Mouse (Mus musculus) liver, postnatal 0 days (tissue): Measurements from ENCODE around the gene Cav2. TPM values are rescaled to one million over a fixed set of nuclear protein-coding genes. Genes with fewer than 3 reads are reported as not detected.
A peak's percentile ranks its signal among the peaks of the same experiment; 100 is the strongest.

Source experiments
- ATAC-seq: fragments of 200-750 bp; cut with Nextera tagmentation; 2 replicates; pipeline ENCODE4 v1.8.0; 2017; ENCODE audit warnings: mild to moderate bottlenecking, moderate library complexity
- DNase-seq: peaks from one replicate; pipeline ENCODE4 v3.0.0-alpha.2; 2016
- H3K27ac ChIP-seq: fragments of 300-500 bp; sonication (generic); 2 replicates; pipeline ENCODE4 v1.5.1; 2014; ENCODE audit warnings: antibody characterized with exemption, moderate library complexity, mild to moderate bottlenecking, low read depth
- H3K27me3 ChIP-seq: fragments of 300-500 bp; sonication (generic); 2 replicates; pipeline ENCODE4 v1.6.1; 2014; ENCODE audit warnings: low read length, control low read depth, mixed read lengths; ENCODE audit not compliant: insufficient read depth
- H3K36me3 ChIP-seq: fragments of 300-500 bp; sonication (generic); replicated peaks from 2 replicates; pipeline ENCODE4 v1.6.1; 2014; ENCODE audit warnings: mild to moderate bottlenecking, control low read depth, low read length, moderate library complexity, mixed read lengths; ENCODE audit not compliant: insufficient read depth
- H3K4me1 ChIP-seq: fragments of 300-500 bp; sonication (generic); 2 replicates; pipeline ENCODE4 v1.6.1; 2014; ENCODE audit warnings: antibody characterized with exemption, mild to moderate bottlenecking, control low read depth; ENCODE audit not compliant: insufficient read depth
- H3K4me2 ChIP-seq: fragments of 300-500 bp; sonication (generic); 2 replicates; pipeline ENCODE4 v1.6.1; 2014; ENCODE audit warnings: low read depth, mild to moderate bottlenecking, low read length, moderate library complexity, mixed read lengths
- H3K4me3 ChIP-seq: fragments of 300-500 bp; sonication (generic); 2 replicates; pipeline ENCODE4 v1.5.1; 2014; ENCODE audit warnings: low read depth, low read length
- H3K9ac ChIP-seq: fragments of 300-500 bp; sonication (generic); replicated peaks from 2 replicates; pipeline ENCODE4 v1.6.1; 2014; ENCODE audit warnings: mild to moderate bottlenecking, moderate library complexity
- H3K9me3 ChIP-seq: fragments of 300-500 bp; sonication (generic); 2 replicates; pipeline ENCODE4 v1.6.1; 2016; ENCODE audit warnings: mild to moderate bottlenecking, control low read depth, low read length, mixed read lengths
- CTCF ChIP-seq: sonication (generic); IDR thresholded peaks from 2 replicates; pipeline ENCODE4 v1.5.1; 2016; ENCODE audit warnings: antibody characterized with exemption, low read depth
- EP300 ChIP-seq: IDR thresholded peaks from 2 replicates; pipeline ENCODE4 v1.6.1; 2016; ENCODE audit warnings: antibody characterized with exemption, low read depth, mild to moderate bottlenecking
- WGBS: fragments of 180-500 bp; shearing (Covaris S2); extraction: QIAGEN DNeasy Blood & Tissue Kit; methylation state at CpG from one replicate; pipeline ENCODE4 v1.1.7; 2014; ENCODE audit not compliant: insufficient replicate concordance; 5-methylcytosine and 5-hydroxymethylcytosine counted together
- polyA plus RNA-seq: library from polyadenylated mRNA; unstranded; fragments of >200 nt; fragmentation: Nextera tagmentation; extraction: Ambion mirVana; gene quantifications from 2 replicates; pipeline ENCODE4 v1.2.1, GENCODE M21; 2015

The Cav2 gene
- polyA plus RNA-seq, 1 experiment from 2014 or later, result 4.7 TPM

- DNase-seq (no peak), ATAC-seq (0 out of 2 replicates have a peak, but pooled peaks have one; percentile 10)
- H3K9ac ChIP-seq, result no peak overlapping the region
- 1% methylated on average over 19 of the region's 19 CpGs for WGBS
- H3K4me1 ChIP-seq, result peaks cover 3% of the 10 kb centered on the region; the same call in 1 of the 2 replicates
- TF ChIP-seq CTCF (no peak), EP300 (no peak)
- no peak overlapping the region for H3K27ac ChIP-seq
- no peaks in the 10 kb centered on the region for H3K36me3 ChIP-seq
- H3K4me2 ChIP-seq, result peak overlapping the region; percentile 90
- H3K9me3 ChIP-seq, result no peaks in the 10 kb centered on the region
- H3K27me3 ChIP-seq, result peaks cover 17% of the 10 kb centered on the region
- peak overlapping the region; percentile 45 for H3K4me3 ChIP-seq
Observed at GRCm38 (mm10) chr6:17306602-17307325, 25.8 kb downstream of the Cav2 start.

GRCm38 (mm10) chr6:17307461-17308115 lies 26.6 kb downstream of the Cav2 start:
- Histone ChIP-seq H3K27me3 (peaks cover 17% of the 10 kb centered on the region), H3K4me3 (peak overlapping the region; percentile 45), H3K9me3 (no peaks in the 10 kb centered on the region), H3K9ac (no peak overlapping the region), H3K36me3 (no peaks in the 10 kb centered on the region), H3K4me2 (peak overlapping the region; percentile 90), H3K27ac (no peak overlapping the region), H3K4me1 (peaks cover 3% of the 10 kb centered on the region; the same call in 1 of the 2 replicates)
- TF ChIP-seq EP300 (no peak), CTCF (peak; percentile 75)
- DNase-seq (peak; percentile 76), ATAC-seq (peak; percentile 84)
- WGBS, result 2% methylated on average over 30 of the region's 31 CpGs

GRCm38 (mm10) chr6:17308661-17309060 lies 27.7 kb downstream of the Cav2 start:
- Histone ChIP-seq H3K27ac (no peak overlapping the region), H3K36me3 (no peaks in the 10 kb centered on the region), H3K4me1 (peaks cover 3% of the 10 kb centered on the region; the same call in 1 of the 2 replicates), H3K9me3 (no peaks in the 10 kb centered on the region), H3K4me3 (no peak overlapping the region), H3K9ac (no peak overlapping the region), H3K27me3 (peaks cover 17% of the 10 kb centered on the region), H3K4me2 (no peak overlapping the region)
- TF ChIP-seq EP300, result no peak
- no peak for TF ChIP-seq CTCF
- DNase-seq (no peak), ATAC-seq (no peak)
- WGBS, result 50% methylated on average over 2 of the region's 2 CpGs

- no peaks in the 10 kb centered on the region for H3K36me3 ChIP-seq
- H3K4me3 ChIP-seq, result no peak overlapping the region
- TF ChIP-seq EP300 (no peak), CTCF (no peak)
- no peak overlapping the region for H3K4me2 ChIP-seq
- no peak overlapping the region for H3K9ac ChIP-seq
- no peak for ATAC-seq
- DNase-seq, result no peak
- peaks cover 17% of the 10 kb centered on the region for H3K27me3 ChIP-seq
- 65% methylated on average over 2 of the region's 2 CpGs for WGBS
- H3K9me3 ChIP-seq, result no peaks in the 10 kb centered on the region
- no peak overlapping the region for H3K27ac ChIP-seq
- H3K4me1 ChIP-seq, result peaks cover 3% of the 10 kb centered on the region; the same call in 1 of the 2 replicates
Observed at GRCm38 (mm10) chr6:17309260-17309659, 28.3 kb downstream of the Cav2 start.

DNA sequence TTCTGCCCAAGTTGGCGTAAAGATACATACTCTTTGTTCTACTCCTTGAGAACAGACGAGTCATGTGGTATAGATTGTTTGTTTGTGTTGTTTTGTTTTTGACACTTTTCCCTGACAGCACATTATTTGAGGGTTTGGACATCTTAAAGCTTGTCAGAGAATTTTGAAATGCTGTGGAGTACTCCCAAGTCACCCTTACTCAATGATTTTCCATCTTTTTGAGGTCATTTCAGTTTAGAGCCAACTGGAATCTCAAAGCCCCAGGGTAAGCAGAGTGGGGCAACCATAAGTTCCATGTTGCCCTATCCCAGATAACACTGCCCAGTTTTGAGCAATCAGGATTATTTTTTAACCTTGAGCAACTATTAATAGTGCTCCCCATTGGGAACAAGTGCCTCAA lies 33.3 kb downstream of the Cav2 start:
- no peak overlapping the region for H3K4me3 ChIP-seq
- H3K27me3 ChIP-seq, result no peaks in the 10 kb centered on the region
- DNase-seq, result no peak
- TF ChIP-seq EP300 (no peak), CTCF (no peak)
- H3K9ac ChIP-seq, result no peak overlapping the region
- H3K4me1 ChIP-seq, result peaks cover 8% of the 10 kb centered on the region; the same call in 1 of the 2 replicates
- ATAC-seq, result no peak
- no peak overlapping the region for H3K27ac ChIP-seq
- no peaks in the 10 kb centered on the region for H3K36me3 ChIP-seq
- H3K9me3 ChIP-seq, result no peaks in the 10 kb centered on the region
- no peak overlapping the region for H3K4me2 ChIP-seq
- WGBS, result 69% methylated on average over 2 of the region's 2 CpGs

GRCm38 (mm10) chr6:17314659-17315616 lies 34.0 kb downstream of the Cav2 start:
- DNase-seq, result no peak
- WGBS, result 65% methylated on average over 5 of the region's 5 CpGs
- Histone ChIP-seq H3K9me3 (no peaks in the 10 kb centered on the region), H3K4me3 (no peak overlapping the region), H3K4me1 (peaks cover 8% of the 10 kb centered on the region; the same call in 1 of the 2 replicates), H3K4me2 (no peak overlapping the region), H3K36me3 (no peaks in the 10 kb centered on the region), H3K27me3 (no peaks in the 10 kb centered on the region), H3K27ac (no peak overlapping the region), H3K9ac (no peak overlapping the region)
- no peak for ATAC-seq
- no peak for TF ChIP-seq EP300
- no peak for TF ChIP-seq CTCF
